Mouse (Mus musculus) frontal cortex, postnatal 14 days (tissue): Measurements from ENCODE around the gene Ocm.
"Not testable (repeated sequence)": the region's sequence is repeated elsewhere in the genome, so short reads cannot be mapped to it uniquely, and the experiment has no call there.

Experiments used
- DNase-seq, 2 experiments: peaks; one replicate each; pipeline ENCODE4 v3.0.0; 2022; ENCODE audit warnings: low spot score in 2 of 2

The Ocm gene

DNA sequence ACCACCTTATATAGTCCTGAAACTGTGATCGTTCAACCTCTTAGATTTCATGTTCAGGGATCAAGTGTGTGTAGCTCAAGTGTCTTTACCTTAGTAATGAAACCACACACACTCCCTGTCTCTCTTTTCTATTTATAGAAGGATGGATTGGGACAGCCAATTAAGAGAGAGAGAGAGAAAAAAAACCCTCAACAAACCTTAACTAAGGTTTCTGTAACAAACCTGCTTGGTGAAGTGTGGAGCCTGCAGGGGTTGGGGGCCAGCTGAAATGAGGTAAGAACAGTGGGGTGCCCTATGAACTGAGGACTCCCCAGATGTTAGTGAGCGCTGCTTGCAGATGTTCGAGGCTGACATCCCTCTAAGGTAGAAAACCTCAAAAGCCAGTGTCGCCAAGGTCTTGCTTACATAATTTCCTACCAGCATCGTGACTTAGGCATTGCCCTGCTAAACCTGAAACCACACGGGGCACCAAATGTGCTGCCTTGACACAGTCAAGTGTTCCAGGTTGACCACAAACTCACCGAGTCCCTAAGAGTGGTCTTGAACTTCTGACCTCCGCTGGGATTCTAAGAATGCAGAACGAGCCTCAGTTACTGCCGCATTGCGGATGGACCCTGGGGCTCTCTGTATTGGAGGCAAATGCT lies at the start of gene Ocm:
Gene Ocm, minus strand, starts transcription at position 51 of the 644 bp plus-strand sequence.
- DNase-seq: no peak

DNA sequence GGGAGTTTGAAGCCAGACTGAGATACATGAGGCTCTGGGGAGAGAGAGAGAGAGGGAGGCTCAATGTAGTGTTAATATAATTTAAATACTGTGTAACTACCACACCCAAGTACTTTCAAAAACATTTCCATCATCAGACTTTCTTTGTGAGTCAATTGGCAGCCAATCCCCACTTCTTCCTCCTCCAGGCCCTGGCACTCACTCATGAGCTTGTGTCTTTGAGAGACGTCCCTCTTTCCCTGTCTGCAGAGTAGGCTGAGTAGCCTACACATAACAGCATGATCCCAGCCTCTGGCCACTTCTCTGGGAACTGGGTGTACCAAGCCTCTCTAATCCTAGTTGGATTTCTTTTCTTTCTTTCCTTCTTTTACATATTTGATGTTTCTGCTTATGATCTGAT lies 44.8 kb upstream of the Ocm start:
- DNase-seq: no peak

DNA sequence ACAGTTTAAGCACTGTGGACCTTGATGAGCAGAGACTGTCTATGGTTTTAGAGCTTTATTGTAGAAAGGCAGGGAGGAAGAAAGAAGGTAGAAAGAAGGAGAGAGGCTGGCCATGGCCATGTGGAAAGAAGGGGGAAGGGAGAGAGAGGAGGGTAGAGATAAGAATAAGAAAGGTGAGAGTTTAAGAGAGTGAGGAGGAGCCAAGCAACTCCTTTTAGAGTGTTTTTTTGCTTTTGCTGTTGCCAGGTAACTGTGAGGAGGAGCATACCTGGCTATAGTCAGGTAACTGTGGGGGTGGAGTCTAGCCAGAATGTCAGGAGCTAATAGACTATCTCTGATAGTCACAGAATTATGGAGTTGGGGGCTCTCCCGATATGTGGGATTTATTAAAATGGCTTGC lies 43.6 kb upstream of the Ocm start:
- no peak for DNase-seq

DNA sequence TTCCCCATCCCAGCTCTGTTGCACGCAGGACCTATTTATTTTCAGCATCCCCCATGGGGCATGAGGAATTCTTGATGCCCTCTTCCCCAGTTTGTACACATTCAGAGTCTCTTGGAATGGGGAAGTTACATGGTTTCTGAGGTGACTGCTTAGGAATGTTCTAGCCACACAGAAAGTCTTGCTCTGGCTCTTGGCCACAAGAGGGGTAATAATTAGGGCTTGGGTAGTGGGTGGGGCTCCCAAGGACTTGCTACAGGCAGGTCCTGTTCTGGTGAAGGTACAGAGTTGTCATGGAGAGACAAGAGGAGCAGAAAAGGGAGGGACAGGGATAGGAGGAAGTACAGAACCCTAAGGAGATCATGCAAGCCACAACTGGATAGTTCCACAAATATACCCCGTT lies 39.6 kb upstream of the Ocm start:
- no peak for DNase-seq

GRCm38 (mm10) chr5:144064093-144064492 lies 37.6 kb upstream of the Ocm start:
- DNase-seq: no peak

DNA sequence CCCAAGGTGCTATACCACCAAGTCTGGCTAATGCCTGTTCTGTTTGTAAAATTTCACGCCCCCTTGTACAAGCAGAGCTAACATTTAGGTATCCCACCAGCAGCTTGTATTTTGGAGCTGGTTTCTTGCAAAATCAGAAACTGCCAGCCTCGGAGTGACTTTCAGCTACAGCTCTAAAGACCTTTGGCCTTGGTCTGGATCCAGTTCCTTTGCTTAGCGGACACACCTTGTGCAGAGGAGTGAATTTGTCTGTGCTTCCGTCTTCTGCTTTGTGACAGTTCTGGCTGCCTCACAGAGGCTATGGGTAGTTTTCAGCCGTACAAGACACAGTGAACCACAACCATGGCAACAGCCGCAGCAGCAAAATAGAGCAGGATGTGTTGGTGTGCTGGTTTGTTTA lies 27.9 kb upstream of the Ocm start:
- no peak for DNase-seq

- no peak for DNase-seq
These were observed 27.0 kb upstream of the Ocm start for GRCm38 (mm10) chr5:144053450-144053849.

DNA sequence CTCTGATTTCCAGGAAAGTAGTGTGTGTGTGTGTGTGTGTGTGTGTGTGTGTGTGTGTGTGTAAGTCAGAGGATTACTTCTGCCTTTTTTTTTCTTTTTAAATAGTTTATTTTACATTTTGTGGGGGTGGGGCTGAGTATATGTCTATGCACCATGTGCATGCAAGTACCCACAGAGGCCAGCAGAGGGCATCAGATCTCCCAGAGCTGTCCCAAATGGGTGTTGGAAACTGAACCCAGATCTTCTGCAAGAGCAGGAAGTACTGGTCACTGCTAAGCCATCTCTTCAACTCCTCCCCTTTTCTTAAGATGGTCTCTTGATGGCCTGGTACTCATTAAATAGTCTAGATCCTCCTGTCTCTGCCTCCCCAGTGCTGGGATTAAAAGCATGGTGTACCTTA lies 24.8 kb upstream of the Ocm start:
- no peak for DNase-seq

GRCm38 (mm10) chr5:144049881-144050280 lies 23.4 kb upstream of the Ocm start:
- DNase-seq: no peak

DNA sequence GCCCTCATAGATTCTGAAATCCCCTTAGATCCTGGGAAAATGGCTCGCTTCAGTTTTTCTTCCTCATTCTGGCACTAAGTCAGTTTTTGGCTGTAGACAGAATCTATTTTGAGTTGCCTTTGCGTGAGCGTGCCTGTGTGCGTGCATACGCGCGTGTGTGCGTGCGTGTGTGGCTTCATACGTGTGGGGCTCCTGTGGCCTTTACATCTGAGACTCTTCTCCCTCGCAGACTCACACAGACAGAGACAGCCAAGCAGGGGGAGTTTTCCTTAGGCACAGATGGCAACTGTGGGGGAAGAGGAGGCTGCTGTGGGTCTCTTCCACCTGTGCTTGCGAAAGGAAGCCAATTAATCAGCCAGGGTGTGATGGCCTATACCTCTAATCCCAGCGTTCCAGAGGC lies 20.9 kb upstream of the Ocm start:
- DNase-seq: no peak

DNA sequence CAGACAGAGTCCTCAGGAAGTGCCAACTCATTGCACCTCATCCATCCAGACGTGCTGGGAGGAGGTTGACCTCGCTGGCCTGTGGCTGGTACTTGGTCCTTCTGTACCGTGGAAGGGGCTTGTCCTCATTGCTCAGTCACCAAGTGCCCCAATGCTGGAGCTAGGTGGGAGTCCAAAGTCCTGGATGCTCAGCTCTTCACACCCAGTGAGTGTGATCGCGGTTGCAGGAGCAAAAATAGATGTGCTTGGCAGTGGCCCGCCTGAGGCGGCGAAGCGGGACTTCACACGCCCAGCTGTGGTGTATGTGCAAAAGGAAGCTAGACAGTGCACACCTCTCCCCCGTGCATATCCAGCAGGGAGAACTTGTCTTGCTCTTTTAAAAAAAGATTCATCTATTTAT lies 16.7 kb upstream of the Ocm start:
- no peak for DNase-seq

GRCm38 (mm10) chr5:144040720-144041364 lies 14.4 kb upstream of the Ocm start:
- DNase-seq: peak in 1 of 2 experiments; percentile 70

DNA sequence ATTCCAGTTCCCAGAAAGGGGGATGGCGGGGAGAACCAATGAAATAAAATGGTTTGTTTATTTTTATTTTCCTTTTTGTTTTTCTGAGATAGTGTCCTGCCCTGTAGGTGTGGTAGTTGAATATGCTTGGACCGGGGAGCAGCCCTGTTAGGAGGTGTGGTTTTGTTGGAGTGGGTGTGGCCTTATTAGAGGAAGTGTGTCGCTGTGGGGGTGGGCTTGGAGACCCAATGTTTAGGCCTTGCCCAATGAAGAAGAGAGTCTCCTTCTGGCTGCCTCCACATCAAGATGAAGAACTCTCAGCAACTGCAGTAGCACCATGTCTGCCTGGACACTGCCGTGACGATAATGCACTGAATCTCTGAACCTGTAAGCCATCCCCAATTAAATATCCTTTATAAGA lies 13.4 kb upstream of the Ocm start:
- no peak for DNase-seq

GRCm38 (mm10) chr5:144039156-144039675 lies 12.7 kb upstream of the Ocm start:
- DNase-seq: no peak

GRCm38 (mm10) chr5:144036952-144037351 lies 10.5 kb upstream of the Ocm start:
- DNase-seq: no peak

DNA sequence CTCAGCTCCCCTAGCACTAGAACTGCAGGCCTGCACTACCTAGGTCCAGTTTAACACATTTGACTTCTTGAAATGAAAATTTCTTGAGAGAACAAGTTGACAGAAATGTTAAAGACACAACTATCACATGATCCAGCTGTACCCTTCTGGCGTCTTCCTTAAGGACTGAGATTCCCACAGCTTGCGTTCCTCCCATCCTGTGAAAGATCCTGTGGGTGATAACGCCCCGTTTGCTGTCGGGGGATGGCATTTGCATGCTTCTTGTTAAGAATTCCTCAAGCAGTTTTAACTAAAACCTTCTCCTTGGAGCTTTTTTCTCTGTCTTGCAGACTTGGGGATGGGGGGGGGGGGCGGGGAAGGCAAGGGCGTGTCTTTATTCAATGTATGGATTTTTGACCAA lies 8.1 kb upstream of the Ocm start:
- no peak for DNase-seq

- no peak for DNase-seq
These were observed 6.0 kb upstream of the Ocm start for GRCm38 (mm10) chr5:144032491-144032890.

GRCm38 (mm10) chr5:144015845-144016244 lies 10.6 kb downstream of the Ocm start:
- DNase-seq: no peak

- no peak for DNase-seq
These were observed 11.2 kb downstream of the Ocm start for GRCm38 (mm10) chr5:144015312-144015650.

DNA sequence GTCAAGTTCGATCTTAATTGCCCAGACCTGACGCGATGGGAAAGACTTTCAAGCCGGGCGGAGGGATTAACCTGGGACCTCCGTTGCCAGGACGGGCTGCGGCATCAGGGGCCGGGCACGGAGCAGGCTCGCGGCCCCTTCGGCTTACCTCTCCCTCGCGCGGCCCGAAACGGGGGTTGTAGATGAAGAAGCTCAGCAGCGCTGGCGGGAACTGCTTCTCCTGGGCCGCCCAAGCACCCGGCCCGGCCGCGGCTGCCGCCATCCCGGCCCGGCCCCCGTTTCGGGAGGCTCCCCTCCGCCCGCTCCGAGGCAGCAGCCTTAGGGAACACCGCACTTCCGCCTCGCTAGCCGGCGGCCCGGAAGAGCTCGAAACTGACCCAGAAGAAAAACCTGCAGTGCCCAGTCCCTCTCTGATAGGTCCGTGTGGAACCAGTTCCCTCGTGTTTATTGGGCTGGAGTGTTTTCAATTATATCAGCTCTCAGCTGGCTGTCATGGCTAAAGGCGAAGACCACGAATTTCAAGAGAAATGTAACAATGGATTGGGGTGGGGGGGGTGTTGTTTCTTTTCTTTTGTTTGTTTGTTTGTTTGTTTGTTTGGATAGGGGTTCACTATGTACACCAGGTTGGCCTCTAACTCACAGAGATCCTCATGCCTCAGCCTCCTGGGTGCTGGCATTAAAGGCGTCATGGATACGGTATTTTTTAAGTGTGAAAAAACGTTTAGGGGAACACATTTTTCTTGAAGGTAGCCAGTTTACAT lies 11.7 kb downstream of the Ocm start, which contains the start of gene Ccz1:
Gene Ccz1, minus strand, starts transcription at position 327 of the 761 bp plus-strand sequence.
- DNase-seq: peak; percentile 31 to 57

GRCm38 (mm10) chr5:144013366-144014134 lies 12.9 kb downstream of the Ocm start:
- not testable (repeated sequence) for DNase-seq
